Mouse (Mus musculus) liver, embryonic 14.5 days (tissue): Measurements from ENCODE around the gene Tk2. TPM values are rescaled to one million over a fixed set of nuclear protein-coding genes. Genes with fewer than 3 reads are reported as not detected.

ENCODE experiments used
- ATAC-seq: fragments of 200-750 bp; cut with Nextera tagmentation; 2 replicates; pipeline ENCODE4 v1.8.0; 2017; ENCODE audit warnings: moderate number of reproducible peaks, mild to moderate bottlenecking, moderate library complexity; ENCODE audit not compliant: insufficient read depth
- DNase-seq, 3 experiments: peaks; one replicate each; pipeline ENCODE4 v3.0.0-alpha.2; 2012 to 2013; ENCODE audit warnings: low read depth in 3 of 3, low spot score in 3 of 3
- H3K27ac ChIP-seq: fragments of 300-500 bp; sonication (generic); 2 replicates; pipeline ENCODE4 v1.5.1; 2014; ENCODE audit warnings: moderate library complexity, mild to moderate bottlenecking, control low read depth, inconsistent platforms
- H3K27me3 ChIP-seq: fragments of 300-500 bp; sonication (generic); 2 replicates; pipeline ENCODE4 v1.6.1; 2014; ENCODE audit warnings: mild to moderate bottlenecking, low read length, moderate library complexity; ENCODE audit not compliant: control insufficient read depth, insufficient read depth
- H3K36me3 ChIP-seq: fragments of 300-500 bp; sonication (generic); replicated peaks from 2 replicates; pipeline ENCODE4 v1.6.1; 2014; ENCODE audit warnings: low read depth; ENCODE audit not compliant: control insufficient read depth, insufficient read depth
- H3K4me1 ChIP-seq, 2 experiments: fragments of 200-500 bp in 1 of 2; fragments of 300-500 bp in 1 of 2; sonication (generic) in 1 of 2; replicated peaks; 2 replicates each; pipeline ENCODE4 v1.6.1; 2012 to 2014; ENCODE audit warnings: antibody characterized with exemption in 1 of 2, inconsistent platforms in 1 of 2, low read length in 1 of 2; ENCODE audit not compliant: control insufficient read depth in 2 of 2, insufficient read depth in 2 of 2
- H3K4me2 ChIP-seq: fragments of 300-500 bp; sonication (generic); 2 replicates; pipeline ENCODE4 v1.6.1; 2014; ENCODE audit warnings: low read depth, mild to moderate bottlenecking, control low read depth, moderate library complexity
- H3K4me3 ChIP-seq, 2 experiments: fragments of 200-500 bp in 1 of 2; fragments of 300-500 bp in 1 of 2; sonication (generic) in 1 of 2; 2 replicates each; pipeline ENCODE4 v1.5.1; 2012 to 2014; ENCODE audit warnings: low read depth in 2 of 2, low read length in 2 of 2, mild to moderate bottlenecking in 2 of 2, control low read depth in 1 of 2, inconsistent platforms in 1 of 2, moderate library complexity in 1 of 2; ENCODE audit not compliant: insufficient read depth in 1 of 2
- H3K9ac ChIP-seq: fragments of 300-500 bp; sonication (generic); replicated peaks from 2 replicates; pipeline ENCODE4 v1.6.1; 2014; ENCODE audit warnings: mild to moderate bottlenecking, control low read depth, moderate library complexity
- H3K9me3 ChIP-seq: fragments of 300-500 bp; sonication (generic); 2 replicates; pipeline ENCODE4 v1.6.1; 2016; ENCODE audit warnings: low read length, mixed read lengths; ENCODE audit not compliant: control insufficient read depth
- CTCF ChIP-seq: IDR thresholded peaks from 2 replicates; pipeline ENCODE4 v1.5.1; 2016; ENCODE audit warnings: antibody characterized with exemption, low read depth, control low read depth
- EP300 ChIP-seq: IDR thresholded peaks from 2 replicates; pipeline ENCODE4 v1.6.1; 2016; ENCODE audit warnings: antibody characterized with exemption, low read depth
- WGBS: fragments of 180-500 bp; shearing (Covaris S2); extraction: QIAGEN DNeasy Blood & Tissue Kit; methylation state at CpG from one replicate; pipeline ENCODE4 v1.1.7; 2014; ENCODE audit not compliant: insufficient replicate concordance; 5-methylcytosine and 5-hydroxymethylcytosine counted together
- polyA plus RNA-seq, 2 experiments: library from polyadenylated mRNA; depleted of rRNA in 1 of 2; stranded (reverse) in 1 of 2; unstranded in 1 of 2; fragments of >200 nt; fragmentation: Nextera tagmentation in 1 of 2; extraction: Ambion mirVana in 1 of 2; gene quantifications; 2 replicates each; pipeline versions ENCODE4 v1.2.1 to v1.2.3; 2012 to 2014

Tk2 gene
- polyA plus RNA-seq, 2 experiments, result 3.9 to 7.0 TPM

GRCm38 (mm10) chr8:104232919-104233318 is 15.4 kb downstream of the Tk2 start:
- no peak overlapping the region for H3K4me2 ChIP-seq
- TF ChIP-seq CTCF (no peak), EP300 (no peak)
- no peak overlapping the region for H3K27ac ChIP-seq
- no peak for ATAC-seq
- no peak for DNase-seq
- peaks cover 6% of the 10 kb centered on the region; the same call in 1 of the 2 replicates for H3K36me3 ChIP-seq
- H3K9me3 ChIP-seq, result no peaks in the 10 kb centered on the region
- 60% methylated on average over 5 of the region's 5 CpGs for WGBS
- no peak overlapping the region for H3K4me3 ChIP-seq
- H3K4me1 ChIP-seq, result peaks cover 0 to 5% of the 10 kb centered on the region in 2 experiments; a peak in 2 of 4 replicates
- no peaks in the 10 kb centered on the region for H3K27me3 ChIP-seq
- H3K9ac ChIP-seq, result no peak overlapping the region

DNA sequence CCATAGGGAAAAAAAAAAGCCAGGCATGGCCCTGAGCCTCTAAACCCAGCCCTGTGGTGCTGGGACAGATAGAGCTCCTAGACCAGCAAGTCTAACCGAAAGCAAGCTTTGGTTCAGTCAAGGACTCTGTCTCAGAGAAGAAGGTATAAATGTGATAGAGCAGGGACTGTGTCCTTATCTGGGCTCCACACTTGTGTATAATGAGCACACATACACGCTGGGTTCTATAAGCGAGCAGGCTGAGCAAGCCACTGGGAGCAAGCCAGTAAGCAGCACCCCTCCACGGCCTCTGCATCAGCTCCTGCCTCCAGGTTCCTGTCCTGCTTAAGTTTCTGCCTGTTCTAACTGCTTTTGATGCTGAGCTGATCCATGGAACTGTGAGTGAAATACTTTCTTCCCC is 16.3 kb downstream of the Tk2 start:
- TF ChIP-seq CTCF (no peak), EP300 (no peak)
- H3K4me3 ChIP-seq, result no peak overlapping the region
- H3K4me1 ChIP-seq, result peaks cover 0 to 5% of the 10 kb centered on the region in 2 experiments; a peak in 2 of 4 replicates
- no peaks in the 10 kb centered on the region for H3K27me3 ChIP-seq
- peaks cover 6% of the 10 kb centered on the region; the same call in 1 of the 2 replicates for H3K36me3 ChIP-seq
- ATAC-seq (peak; percentile 22; the same call in 1 of the 2 replicates), DNase-seq (no peak)
- no peaks in the 10 kb centered on the region for H3K9me3 ChIP-seq
- no peak overlapping the region for H3K27ac ChIP-seq
- no peak overlapping the region for H3K4me2 ChIP-seq
- WGBS, result 39% methylated on average over 4 of the region's 4 CpGs
- H3K9ac ChIP-seq, result no peak overlapping the region

DNA sequence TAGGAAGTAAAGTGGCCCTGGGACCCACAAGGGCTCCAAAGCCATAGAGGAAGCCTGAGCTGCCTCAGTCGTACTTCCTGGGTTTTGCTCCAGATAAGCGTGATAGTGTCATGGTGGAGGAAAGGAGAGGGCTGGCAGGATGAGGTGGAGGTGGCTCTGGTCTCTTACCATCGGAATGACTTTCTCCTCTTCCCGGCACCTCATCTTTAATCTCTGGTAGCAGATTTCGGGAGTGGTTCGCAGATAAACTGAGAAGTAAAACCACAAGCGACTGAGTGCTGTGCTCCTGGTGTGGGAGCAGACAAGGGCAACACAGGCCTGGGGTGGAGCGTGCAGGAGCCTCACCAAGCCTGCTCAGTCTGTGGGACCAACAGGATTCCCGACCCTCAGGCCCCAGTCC is 18.0 kb downstream of the Tk2 start:
- no peak overlapping the region for H3K9ac ChIP-seq
- H3K9me3 ChIP-seq, result no peaks in the 10 kb centered on the region
- no peaks in the 10 kb centered on the region for H3K27me3 ChIP-seq
- peak; percentile 72 for ATAC-seq
- DNase-seq, result no peak
- no peak overlapping the region for H3K27ac ChIP-seq
- TF ChIP-seq CTCF (no peak), EP300 (peak; percentile 51; the same call in 1 of the 2 replicates)
- H3K4me3 ChIP-seq, result no peak overlapping the region
- H3K4me1 ChIP-seq, result peaks cover 0 to 5% of the 10 kb centered on the region in 2 experiments; a peak in 2 of 4 replicates
- 13% methylated on average over 9 of the region's 9 CpGs for WGBS
- no peak overlapping the region for H3K4me2 ChIP-seq
- H3K36me3 ChIP-seq, result peaks cover 6% of the 10 kb centered on the region; the same call in 1 of the 2 replicates

- Histone ChIP-seq H3K4me3 (no peak overlapping the region), H3K4me2 (no peak overlapping the region), H3K36me3 (peaks cover 6% of the 10 kb centered on the region; the same call in 1 of the 2 replicates), H3K27ac (no peak overlapping the region), H3K9me3 (no peaks in the 10 kb centered on the region), H3K9ac (no peak overlapping the region), H3K27me3 (no peaks in the 10 kb centered on the region), H3K4me1 (peaks cover 0 to 5% of the 10 kb centered on the region in 2 experiments; a peak in 2 of 4 replicates)
- TF ChIP-seq CTCF (no peak), EP300 (no peak)
- 76% methylated on average over 5 of the region's 5 CpGs for WGBS
- DNase-seq (no peak), ATAC-seq (no peak)
Observed at GRCm38 (mm10) chr8:104227048-104227447, 21.3 kb downstream of the Tk2 start.

DNA sequence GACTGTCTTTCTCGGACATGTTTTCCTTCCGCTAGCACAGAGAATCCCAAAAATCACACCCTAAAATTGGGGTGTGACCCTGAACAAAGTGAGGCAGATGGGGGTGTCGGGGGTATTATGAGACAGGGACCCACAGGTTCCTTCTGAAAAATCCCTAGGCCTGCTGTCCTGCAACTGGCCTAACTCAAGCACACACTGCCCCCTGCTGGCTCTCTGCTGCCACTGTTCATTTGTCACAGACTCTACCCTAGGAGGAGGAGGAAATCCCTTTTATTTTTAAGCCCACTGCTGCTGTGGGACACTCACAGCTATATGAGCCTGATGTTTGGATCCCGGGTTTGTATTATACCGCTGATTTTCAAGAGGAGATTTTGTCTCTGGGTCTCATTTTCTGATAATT is 28.6 kb downstream of the Tk2 start:
- TF ChIP-seq CTCF (peak; percentile 87), EP300 (no peak)
- Histone ChIP-seq H3K4me1 (no peaks in the 10 kb centered on the region), H3K27me3 (no peaks in the 10 kb centered on the region), H3K4me2 (no peak overlapping the region), H3K9ac (no peak overlapping the region), H3K36me3 (no peaks in the 10 kb centered on the region), H3K4me3 (no peak overlapping the region), H3K9me3 (no peaks in the 10 kb centered on the region), H3K27ac (no peak overlapping the region)
- ATAC-seq (no peak), DNase-seq (peak in 1 of 3 experiments; percentile 36)
- WGBS, result 32% methylated on average over 5 of the region's 5 CpGs
